Mouse (Mus musculus) embryo, embryonic 10.5 days (tissue): ENCODE measurements around the gene Hsd17b7.

Experiments used
- DNase-seq: peaks from one replicate; pipeline ENCODE4 v3.0.0-alpha.2; 2015; ENCODE audit warnings: low spot score

Hsd17b7 gene

DNA sequence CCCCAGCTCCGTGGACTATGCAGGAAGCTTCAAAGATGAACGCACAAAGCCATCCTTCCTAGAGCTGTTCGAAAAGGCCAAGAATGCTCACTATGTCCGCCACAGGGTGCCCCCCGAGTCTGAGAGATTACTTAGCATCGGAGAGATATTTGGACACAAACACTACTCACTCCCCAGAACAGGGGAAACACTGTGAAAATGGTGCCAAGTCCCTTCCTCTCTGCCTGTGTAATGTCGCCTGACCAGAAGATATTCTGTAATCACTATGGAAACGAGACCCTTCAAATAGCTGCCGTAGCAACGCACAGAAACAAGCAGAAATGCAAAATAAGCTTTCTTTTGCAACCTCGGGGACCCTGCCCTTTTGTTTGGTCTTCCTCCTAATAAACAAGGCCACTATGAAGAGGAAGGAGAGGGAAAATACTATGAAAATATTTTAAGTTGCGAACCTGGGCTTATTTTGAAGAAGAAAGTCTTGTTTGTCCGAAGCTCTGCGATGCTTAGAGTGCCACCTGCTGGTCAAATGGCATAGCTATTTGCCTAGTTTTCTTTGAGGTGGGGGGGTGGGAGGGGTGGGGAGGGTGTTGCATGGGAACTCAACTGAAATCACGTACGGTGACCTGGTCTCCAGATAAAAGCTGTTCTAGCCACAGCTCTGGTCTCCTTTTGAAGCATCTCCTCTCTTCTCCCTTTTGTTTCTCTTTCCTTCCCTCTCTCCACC, 34.9 kb downstream of the Hsd17b7 start:
- DNase-seq: peak; percentile 74

DNA sequence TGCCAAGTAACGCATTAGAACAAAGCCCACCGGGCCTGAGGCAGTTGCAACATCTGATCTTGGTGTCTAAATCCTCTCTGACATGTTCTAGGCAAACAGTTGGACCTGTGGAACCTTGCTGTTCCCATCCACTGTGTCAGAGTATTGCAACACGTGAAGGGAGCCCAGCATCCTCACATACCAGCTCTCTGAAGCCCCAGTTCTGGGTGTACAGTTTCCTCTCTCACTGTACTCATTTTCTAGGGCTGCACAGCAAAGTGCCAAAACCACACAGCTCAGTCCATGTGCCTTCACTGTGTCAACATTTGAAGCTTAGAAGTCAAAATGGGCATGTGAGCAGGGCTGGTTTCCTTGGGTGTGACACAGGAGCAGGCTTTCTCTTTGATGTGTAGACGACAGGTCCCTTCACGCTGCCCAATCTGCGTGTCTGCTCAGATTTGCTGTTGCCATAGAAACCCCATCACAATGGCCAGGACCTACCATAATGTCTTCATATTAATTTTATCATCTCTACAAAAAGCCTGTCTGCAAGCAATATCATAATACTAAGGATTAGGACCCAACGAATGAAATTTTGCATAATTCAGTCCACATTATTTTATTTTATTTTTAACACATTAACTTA, 36.8 kb downstream of the Hsd17b7 start:
- no peak for DNase-seq

DNA sequence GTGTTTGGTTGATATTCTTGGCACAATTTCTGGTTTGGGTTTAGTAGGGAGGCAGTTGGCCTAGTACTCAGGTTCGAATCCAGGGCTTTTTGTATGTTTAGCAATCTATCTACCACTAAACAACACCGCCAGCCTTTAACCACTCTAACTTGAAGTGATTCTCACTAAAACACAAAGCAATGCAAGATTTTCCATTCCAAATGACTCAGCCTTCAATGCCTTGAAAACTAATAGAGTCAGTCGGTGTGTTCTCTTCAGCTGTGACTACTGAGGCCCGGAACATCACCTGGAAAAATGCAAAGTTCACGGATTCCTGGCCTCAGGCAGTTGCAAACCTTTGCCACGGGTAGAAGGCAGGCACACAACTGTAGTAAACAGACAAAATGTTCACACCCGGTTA, 37.3 kb downstream of the Hsd17b7 start:
- DNase-seq: no peak

DNA sequence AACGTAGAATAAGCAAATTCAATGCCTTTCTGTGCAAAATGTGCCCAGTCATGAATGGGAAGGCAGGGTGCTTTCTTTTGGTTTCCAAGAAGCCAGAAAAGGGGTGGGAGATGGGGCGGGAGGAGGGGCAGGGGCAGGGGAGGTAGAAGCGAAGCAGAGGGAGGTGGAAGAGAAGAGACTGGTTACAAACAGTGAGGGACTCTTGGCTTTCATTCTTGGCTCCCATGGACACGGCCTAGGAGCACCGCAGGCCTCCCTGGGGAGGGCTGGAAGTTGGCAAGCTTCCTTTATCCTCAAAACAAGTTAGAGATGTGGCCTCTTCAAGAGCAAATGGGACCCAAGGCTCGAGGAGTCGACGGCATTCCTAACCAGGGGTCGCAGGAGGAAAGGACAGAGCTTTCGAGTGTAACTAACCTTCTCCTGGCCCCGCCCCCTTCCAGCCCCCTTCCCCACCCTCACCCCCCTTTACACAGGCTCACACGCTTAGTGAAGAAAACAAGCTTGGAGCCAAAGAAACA, 40.5 kb downstream of the Hsd17b7 start, which contains the start of gene Ccdc190:
TSS of gene Ccdc190 (plus strand) at position 195 of the 518 bp plus-strand sequence.
- no peak for DNase-seq

DNA sequence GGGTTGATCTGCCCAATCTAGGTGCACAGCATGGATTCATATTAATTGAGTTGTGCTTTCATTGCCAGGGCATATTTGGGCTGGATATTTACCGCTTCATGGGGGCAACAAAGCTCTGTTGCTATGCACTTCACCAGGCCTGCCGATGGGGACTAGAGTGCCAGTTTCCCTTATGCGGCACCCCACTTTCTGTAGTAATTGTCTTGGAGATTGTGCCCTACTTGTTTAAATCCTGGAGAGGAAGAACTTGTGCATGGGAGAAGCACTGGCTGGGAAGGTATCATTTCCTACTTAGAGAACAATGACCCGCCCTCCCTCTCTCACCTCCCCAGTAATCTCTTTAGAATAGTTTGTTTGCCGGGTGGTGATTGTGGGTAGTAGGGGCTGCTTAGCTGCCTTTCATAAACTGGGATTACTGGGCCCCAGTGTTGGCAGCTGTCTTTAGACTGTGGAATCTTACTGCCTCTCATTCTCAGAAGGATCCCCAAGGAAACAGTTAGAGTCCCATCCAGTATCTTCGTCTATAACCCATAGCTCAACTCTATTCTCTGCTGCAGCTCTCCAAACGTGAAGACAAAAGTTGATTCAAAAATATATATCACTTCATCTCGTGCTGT, 41.2 kb downstream of the Hsd17b7 start:
- no peak for DNase-seq

DNA sequence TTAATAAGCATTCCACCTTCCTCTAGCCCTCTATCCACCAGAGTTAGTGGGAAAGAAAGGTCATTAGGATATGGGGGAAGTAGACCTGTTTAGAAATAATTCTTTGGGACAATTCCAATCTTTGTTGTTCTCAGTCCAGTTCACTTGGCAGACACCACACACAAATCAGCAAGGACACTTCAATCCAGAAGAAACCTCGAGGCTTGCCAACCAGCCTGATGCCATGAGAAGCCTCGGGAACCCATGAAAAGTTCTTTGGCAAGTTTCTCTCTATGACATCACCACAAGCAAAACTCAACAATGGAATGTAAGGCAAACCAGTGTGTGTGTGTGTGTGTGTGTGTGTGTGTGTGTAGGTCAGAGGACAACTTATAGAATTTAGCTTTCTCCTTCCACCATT, 44.5 kb downstream of the Hsd17b7 start:
- no peak for DNase-seq

DNA sequence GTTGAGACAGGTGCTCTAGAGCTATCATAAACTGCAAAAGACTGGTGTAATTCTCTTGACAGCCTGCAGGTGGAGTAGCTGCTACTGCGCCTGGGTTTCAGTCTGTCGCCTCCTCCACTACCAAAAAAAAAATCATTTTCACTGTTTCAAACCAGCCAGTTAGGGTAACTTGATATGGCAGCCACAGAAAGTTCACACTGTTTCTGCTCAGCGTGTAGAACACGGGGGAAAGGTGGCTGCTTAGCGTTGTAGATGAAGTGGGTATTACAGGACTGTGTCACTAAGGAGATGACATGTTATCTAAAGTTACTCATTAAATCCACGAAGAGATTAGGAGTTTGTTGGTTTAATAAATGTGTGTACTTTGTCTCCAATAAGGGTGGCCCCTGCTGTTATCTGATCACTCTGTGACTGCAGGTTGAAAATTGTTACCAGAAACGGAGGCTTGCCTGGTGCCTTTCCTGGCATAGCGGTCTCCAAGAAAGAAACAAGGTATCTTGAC, 47.3 kb downstream of the Hsd17b7 start:
- DNase-seq: peak; percentile 68

DNA sequence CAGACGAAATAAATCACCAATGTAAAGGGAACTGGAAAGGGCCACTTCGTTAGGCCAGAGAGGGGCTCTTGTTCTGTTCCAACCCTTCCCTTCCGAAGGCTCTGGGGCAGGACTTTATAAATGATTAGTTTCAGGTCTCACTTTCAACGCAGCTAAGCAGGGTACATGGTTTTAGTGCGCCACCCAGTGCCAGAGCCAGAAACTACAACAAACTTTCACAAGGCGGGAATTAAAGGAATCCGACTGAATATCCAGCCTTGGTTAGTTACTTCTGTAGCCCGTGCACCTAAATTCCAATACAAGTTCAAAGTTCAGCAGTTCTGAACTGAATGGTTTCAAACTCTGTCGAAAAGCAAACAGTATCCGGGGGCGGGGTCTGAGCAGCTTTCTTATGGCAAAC, 49.8 kb downstream of the Hsd17b7 start:
- DNase-seq: peak; percentile 94

DNA sequence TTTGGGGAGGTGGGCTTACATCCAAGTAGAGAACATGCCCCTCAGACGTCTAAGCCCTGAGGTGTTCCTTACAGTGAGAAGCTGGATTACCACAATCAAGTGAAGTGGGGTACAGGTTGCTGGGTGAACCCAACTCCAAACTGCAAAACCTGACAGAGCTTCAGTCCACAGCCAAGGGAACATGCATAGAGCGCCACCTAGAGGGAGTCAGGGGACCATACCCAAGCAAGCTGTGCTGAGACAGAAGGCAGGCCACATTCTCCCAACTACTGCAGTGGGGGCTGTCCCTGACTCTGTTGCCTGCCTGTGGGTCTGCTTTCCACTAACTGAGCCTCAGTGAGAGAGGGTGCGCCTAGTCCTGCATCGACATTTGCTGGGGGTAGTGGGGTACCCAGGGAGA, 51.0 kb downstream of the Hsd17b7 start:
- DNase-seq: peak; percentile 78

DNA sequence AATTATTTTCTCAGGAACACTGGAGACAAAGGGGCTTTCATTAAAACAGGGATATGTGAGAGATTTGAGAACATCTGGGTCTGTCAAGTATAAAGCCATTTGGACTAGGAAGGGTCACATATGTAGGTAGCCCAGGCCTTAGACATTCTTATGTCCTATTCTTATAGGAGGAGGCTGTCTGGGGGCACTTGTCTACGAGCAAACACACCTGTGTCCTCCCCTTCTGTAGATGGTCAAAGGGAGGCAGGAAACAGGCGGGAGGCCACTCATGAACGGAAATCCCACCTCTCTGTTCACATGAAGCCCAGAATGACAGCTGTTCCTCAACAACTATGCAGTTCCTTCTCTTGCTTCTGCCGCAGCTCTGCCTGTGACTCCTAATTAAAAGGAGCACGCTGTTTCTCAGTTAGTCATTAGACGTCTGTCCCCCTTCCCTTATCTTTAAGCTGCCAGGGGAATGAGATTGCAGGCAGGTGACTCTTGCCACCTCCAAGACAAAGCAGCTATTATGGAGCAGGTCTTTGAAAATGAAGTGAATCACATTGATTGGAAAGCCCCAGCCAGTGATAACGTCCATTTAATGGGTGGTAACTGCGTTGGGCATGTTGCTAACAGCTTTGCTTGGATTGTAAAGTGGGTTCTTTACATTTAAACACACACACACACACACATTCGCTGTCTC, 51.8 kb downstream of the Hsd17b7 start:
- DNase-seq: no peak

DNA sequence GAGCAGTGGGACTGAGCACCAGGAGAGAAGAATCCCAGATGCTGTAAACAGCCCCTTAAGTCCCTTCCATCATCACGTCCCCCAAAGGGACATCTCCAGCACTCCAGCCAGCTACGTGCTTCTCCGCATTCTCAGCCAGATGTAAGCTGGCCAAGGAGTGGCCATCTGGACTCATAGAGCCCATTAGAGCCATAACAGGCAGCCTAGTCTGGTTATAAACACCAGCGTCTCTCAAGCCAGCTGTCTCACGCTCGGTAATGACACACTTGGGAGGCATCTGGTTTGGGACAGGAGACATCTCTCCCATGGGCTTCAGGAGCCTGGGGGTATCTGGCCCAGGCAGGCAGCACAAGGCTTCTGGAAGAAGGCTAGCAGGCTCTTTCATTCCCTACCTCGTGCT, 52.4 kb downstream of the Hsd17b7 start:
- peak; percentile 44 for DNase-seq

DNA sequence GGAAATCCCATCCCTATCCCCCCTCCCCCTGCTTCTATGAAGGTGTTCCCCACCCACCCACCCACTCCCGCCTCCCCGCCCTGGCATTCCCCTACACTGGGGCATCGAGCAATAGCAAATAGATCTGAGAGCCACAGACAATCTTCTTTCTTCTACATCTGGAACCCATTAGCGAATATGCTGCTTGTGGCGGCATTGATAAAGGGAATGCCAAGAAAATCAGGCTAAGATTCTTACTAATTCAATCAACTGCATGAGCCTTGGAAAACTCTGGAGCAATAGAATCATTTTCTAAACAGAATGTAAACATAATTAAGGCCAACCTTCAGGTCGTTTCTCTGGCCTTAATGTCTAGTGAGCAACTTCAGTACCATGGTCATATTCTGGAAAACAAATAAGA, 57.5 kb downstream of the Hsd17b7 start:
- DNase-seq: no peak

DNA sequence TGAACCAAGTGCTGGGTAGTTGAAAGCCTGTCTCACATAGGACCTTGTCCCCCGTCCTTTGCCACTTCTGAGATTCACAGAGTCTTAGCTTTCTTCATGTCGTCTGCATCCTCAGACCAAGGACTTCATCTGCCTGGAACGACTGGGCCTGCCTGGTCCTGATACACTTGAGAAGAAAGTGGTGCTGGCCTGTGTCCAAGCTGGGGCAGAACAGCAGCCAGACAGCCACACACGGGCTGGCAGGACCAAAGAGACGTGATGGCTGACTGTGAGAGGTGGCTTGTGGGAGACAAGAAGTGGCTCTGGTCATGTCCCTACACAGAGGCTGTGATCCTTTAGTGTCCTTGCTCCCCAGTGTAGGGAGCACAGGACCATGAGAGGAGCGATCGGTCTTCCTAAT, 58.3 kb downstream of the Hsd17b7 start:
- no peak for DNase-seq

DNA sequence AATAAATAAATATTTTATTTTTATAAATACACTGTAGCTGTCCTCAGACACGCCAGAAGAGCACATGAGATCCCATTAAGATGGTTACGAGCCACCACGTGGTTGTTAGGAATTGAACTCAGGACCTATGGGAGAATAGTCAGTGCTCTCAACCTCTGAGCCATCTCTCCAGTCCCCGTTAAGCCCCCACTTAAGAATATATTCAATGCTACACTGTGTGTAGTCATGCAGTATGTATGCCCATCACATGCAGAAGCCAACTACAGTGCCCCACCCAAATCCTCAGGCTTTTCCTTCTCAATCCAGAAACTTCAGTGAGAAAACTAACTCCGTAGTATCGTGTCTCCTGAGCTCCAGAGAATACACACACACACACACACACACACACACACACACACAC, 59.4 kb downstream of the Hsd17b7 start:
- DNase-seq: no peak

DNA sequence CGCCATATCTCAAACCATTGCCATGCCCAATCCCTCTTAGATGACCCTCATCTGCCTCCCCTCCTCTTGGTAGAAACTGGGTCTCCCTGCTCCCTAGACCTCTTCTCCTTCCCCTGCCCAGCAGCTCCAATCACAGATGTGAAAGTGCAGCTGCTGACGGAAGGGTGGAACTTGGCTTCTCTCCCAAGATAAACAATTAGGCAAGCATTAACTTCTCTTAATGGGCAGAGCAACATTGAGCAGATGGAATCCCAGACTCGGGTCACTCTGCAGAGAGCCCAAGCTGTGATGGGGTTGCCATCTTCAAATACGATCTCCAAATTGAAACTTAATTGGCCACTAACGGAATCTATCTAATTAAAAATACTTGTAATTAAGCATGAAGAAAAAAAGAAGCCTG, 59.9 kb downstream of the Hsd17b7 start:
- no peak for DNase-seq

DNA sequence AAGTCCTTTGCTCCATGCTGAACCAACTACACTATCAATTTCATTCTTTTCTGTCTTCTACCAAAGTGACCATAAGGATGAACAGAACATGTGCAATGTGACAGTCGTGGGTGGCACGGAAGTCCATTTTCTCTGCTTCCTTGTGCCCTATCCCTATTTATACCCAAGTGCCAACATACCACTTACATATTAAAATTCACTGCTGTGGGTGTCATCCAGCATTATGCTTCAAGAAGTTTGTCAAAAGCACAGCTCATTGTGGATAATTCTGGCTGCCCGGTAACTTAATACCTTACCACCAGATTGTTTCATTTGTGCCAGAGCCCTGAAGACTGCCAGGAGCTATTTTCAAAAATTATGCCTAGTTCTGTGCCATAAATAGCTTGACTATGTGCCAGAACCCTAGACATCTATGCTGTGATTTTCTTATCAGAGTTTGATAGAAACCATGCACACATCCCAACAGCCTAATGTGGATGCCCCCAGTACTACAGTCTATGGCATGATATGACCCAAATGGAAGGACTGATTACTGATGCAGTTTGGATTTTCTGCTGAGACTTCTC, 68.2 kb downstream of the Hsd17b7 start:
- no peak for DNase-seq
